9 mouse cellular contexts compared by ENCODE assay signal in the genomic region with DNA sequence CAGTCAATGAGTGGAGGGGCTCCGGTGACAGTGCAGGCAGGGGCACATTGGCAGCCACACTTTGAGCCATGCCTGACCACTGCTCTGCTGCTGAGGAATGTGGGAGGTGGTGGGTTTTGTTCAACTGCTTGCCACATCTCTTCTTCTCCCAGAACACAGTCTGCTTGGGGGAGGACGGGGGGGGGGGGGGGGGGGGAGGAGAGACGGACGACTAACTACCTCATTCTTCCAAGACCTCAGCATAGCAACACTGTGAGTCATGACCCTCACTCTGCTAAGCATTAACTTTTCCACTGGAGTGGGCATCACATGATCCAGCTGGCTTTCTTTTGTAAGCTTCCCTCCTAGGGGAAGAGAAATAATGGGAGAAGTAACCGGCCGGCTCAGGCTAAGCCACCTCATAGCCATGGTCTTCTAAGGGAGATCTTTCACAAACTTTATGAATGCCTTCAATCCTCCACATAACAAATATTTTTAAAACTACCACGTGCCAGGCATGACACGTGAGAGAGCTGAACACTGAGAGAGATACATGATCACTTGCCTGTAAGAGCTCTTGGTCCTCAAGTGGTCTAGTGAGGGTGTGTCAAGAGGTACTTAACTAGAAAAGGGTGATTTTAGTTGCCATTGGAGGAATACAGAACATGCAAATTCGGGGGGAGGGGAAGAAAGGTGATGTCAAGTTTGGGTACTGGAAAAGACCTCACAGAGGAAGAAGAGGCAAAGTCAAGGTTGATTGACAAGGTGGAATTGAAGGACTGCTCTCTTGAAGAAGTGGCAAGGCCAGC. TPM values are rescaled to one million over a fixed set of nuclear protein-coding genes. Genes with fewer than 3 reads are reported as not detected.
DNase-seq lines count a peak whose midpoint lies in the region; ATAC-seq and TF ChIP-seq lines count a peak whose summit lies in the region.
"Had no signal": no experiment of that assay in that cellular context is flagged by ENCODE, and none has a peak within 500 bp of the region (broad histone marks: within the 10 kb centered on the region; RNA-seq: fewer than 3 reads in every experiment).

No protein-coding gene starts in this region.

- peak; percentile 46; the same call in 1 of the 2 replicates for ATAC-seq in limb, embryonic 13.5 days (ENCODE audit: low FRiP score, low read depth)

- 74% methylated on average over 6 of the region's 9 CpGs for WGBS in limb, embryonic 13.5 days
- 75% methylated on average over 8 of the region's 9 CpGs for WGBS in limb, embryonic 10.5 days
- WGBS in small intestine, adult 2 months = 40% methylated on average over 8 of the region's 9 CpGs

- no peak overlapping the region; the same call in 1 of the 2 replicates for H3K27ac ChIP-seq in limb, embryonic 13.5 days
- H3K27ac ChIP-seq in limb, embryonic 10.5 days = no peak overlapping the region
- H3K27ac ChIP-seq in small intestine, adult 2 months (ENCODE audit: insufficient read depth, low read depth, low read length) = peak overlapping the region; percentile 48
- H3K27ac ChIP-seq: liver, embryonic 15.5 days had no signal

- H3K4me3 ChIP-seq in limb, embryonic 13.5 days = no peak overlapping the region
- no peak overlapping the region for H3K4me3 ChIP-seq in limb, embryonic 10.5 days
- no peak overlapping the region for H3K4me3 ChIP-seq in small intestine, adult 2 months (ENCODE audit: low read depth, low read length)
- H3K4me3 ChIP-seq: liver, embryonic 15.5 days had no signal

- no peak for TF ChIP-seq CTCF in small intestine, adult 2 months (IDR thresholded peaks at IDR 0.05; ENCODE audit: extremely low read depth, insufficient read length, insufficient replicate concordance, low read depth, low read length)

- no peaks in the 10 kb centered on the region for H3K27me3 ChIP-seq in limb, embryonic 13.5 days
- H3K27me3 ChIP-seq in limb, embryonic 10.5 days (ENCODE audit: low read depth, poor library complexity, severe bottlenecking) = no peaks in the 10 kb centered on the region
- H3K27me3 ChIP-seq in small intestine, adult 2 months (ENCODE audit: control insufficient read depth, insufficient read depth, low read length) = no peaks in the 10 kb centered on the region
- H3K27me3 ChIP-seq: liver, embryonic 15.5 days had no signal

- H3K4me2 ChIP-seq in limb, embryonic 13.5 days (replicated peaks) = no peak overlapping the region
- H3K4me2 ChIP-seq: liver, embryonic 15.5 days had no signal

- no peak for DNase-seq in limb, embryonic 10.5 days (ENCODE audit: low spot score)
- peak; percentile 56 for DNase-seq in heart, adult 8-10 months (ENCODE audit: low spot score)
- peak; percentile 67 to 92 for DNase-seq in kidney, postnatal 36 days
- no peak for DNase-seq in T-cell, adult 2 months (ENCODE audit: low spot score)
- DNase-seq in cerebellum, postnatal 25 days = no peak
- no peak for DNase-seq in left cerebral cortex, adult 8-10 months (ENCODE audit: low spot score in 2 of 2)

- no peak for TF ChIP-seq POLR2A in small intestine, adult 2 months (IDR thresholded peaks at IDR 0.05; ENCODE audit: low read depth, low read length)

- H3K4me1 ChIP-seq in limb, embryonic 13.5 days = peaks cover 18% of the 10 kb centered on the region
- peaks cover 10% of the 10 kb centered on the region for H3K4me1 ChIP-seq in limb, embryonic 10.5 days
- H3K4me1 ChIP-seq in small intestine, adult 2 months (ENCODE audit: control insufficient read depth, insufficient read depth, insufficient read length, low read length) = peaks cover 18% of the 10 kb centered on the region

- H3K36me3 ChIP-seq in limb, embryonic 13.5 days = no peaks in the 10 kb centered on the region; the same call in 1 of the 2 replicates
- no peaks in the 10 kb centered on the region for H3K36me3 ChIP-seq in limb, embryonic 10.5 days
- no peaks in the 10 kb centered on the region for H3K36me3 ChIP-seq in small intestine, adult 2 months (ENCODE audit: control insufficient read depth, insufficient read depth, low read length)
- H3K36me3 ChIP-seq: liver, embryonic 15.5 days had no signal

- H3K9me3 ChIP-seq in limb, embryonic 13.5 days = no peaks in the 10 kb centered on the region
- H3K9me3 ChIP-seq in limb, embryonic 10.5 days (replicated peaks) = no peaks in the 10 kb centered on the region
- H3K9me3 ChIP-seq: liver, embryonic 15.5 days had no signal

- no peak overlapping the region for H3K9ac ChIP-seq in limb, embryonic 13.5 days
- H3K9ac ChIP-seq: liver, embryonic 15.5 days had no signal

RNA-seq across cellular contexts. Expression of gene Myof, which starts 17.9 kb away (rescaled TPM):
- 12.6 and 14.2 TPM in 2 replicates for polyA plus RNA-seq in limb, embryonic 13.5 days (2015; fragmentation: Nextera tagmentation; extraction: Ambion mirVana)
- polyA plus RNA-seq in limb, embryonic 10.5 days (2016; fragmentation: Nextera tagmentation; extraction: Ambion mirVana) = 0.89 and 1.8 TPM in 2 replicates
- 1 to 10 TPM; 6.2 to 9.0 (median 7.7) TPM for total RNA-seq in heart, adult 8-10 months (2022)
- 4.8 and 4.9 TPM in 2 replicates for polyA plus RNA-seq in small intestine, adult 2 months (2012; rRNA removed)
- 1 to 10 TPM; 5.8 to 7.4 (median 6.1) TPM for total RNA-seq in left cerebral cortex, adult 8-10 months (2022)

RNA-seq across cellular contexts. Expression of gene Cep55, which starts 29.4 kb away (rescaled TPM):
- polyA plus RNA-seq in limb, embryonic 13.5 days (2015; fragmentation: Nextera tagmentation; extraction: Ambion mirVana) = 19.2 and 21.5 TPM in 2 replicates
- 27.3 and 33.1 TPM in 2 replicates for polyA plus RNA-seq in limb, embryonic 10.5 days (2016; fragmentation: Nextera tagmentation; extraction: Ambion mirVana)
- under 1 TPM in 3 of 4 experiments, not detected in 1; 0.24 to 0.63 (median 0.25) TPM for total RNA-seq in heart, adult 8-10 months (2022)
- polyA plus RNA-seq in small intestine, adult 2 months (2012; rRNA removed) = 0.56 and 0.84 TPM in 2 replicates
- under 1 TPM in 3 of 4 experiments, not detected in 1; 0.30 to 0.35 (median 0.35) TPM for total RNA-seq in left cerebral cortex, adult 8-10 months (2022)

Comparison
In these comparisons a context has a peak if more than half of its experiments do, and no peak if none do; other contexts are left out.
1. DNase-seq: peak in heart, adult 8-10 months (single experiment) and kidney, postnatal 36 days (2 of 2); none in limb, embryonic 10.5 days (single experiment), T-cell, adult 2 months (single experiment), cerebellum, postnatal 25 days (0 of 2) and left cerebral cortex, adult 8-10 months (0 of 2).
2. RNA of gene Cep55, which starts 29.4 kb away (polyA plus RNA-seq): 27.3 to 33.1 TPM in limb, embryonic 10.5 days and 19.2 to 21.5 TPM in limb, embryonic 13.5 days; 0.56 to 0.84 TPM in small intestine, adult 2 months; every median in the first group is over 10 times any median in the second.